Mouse (Mus musculus): ENCODE results near the gene Zcchc7. TPM values are rescaled to one million over a fixed set of nuclear protein-coding genes. Genes with fewer than 3 reads are reported as not detected.

Gene Zcchc7
- polyA plus RNA-seq (2015; fragmentation: Nextera tagmentation; extraction: Ambion mirVana): 31.9 and 36.4 TPM in 2 replicates

- Histone ChIP-seq H3K9me3 (ENCODE audit: control insufficient read depth, low read length) (no peaks in the 10 kb centered on the region), H3K27me3 (ENCODE audit: control insufficient read depth, insufficient read depth, low read length) (no peaks in the 10 kb centered on the region), H3K4me1 (replicated peaks; ENCODE audit: control insufficient read depth, insufficient read depth) (no peaks in the 10 kb centered on the region), H3K4me3 (ENCODE audit: low read depth, low read length) (peak within 1 kb of the TSS; percentile 91), H3K9ac (ENCODE audit: low read length) (peak within 1 kb of the TSS; percentile 93), H3K36me3 (ENCODE audit: control insufficient read depth, insufficient read depth, low read length) (no peaks in the 10 kb centered on the region), H3K27ac (replicated peaks) (peak within 1 kb of the TSS; percentile 97), H3K4me2 (replicated peaks; ENCODE audit: low read depth) (peak within 1 kb of the TSS; percentile 83)
- no peak for DNase-seq (ENCODE audit: low spot score)
- peak; percentile 63 for ATAC-seq (ENCODE audit: low FRiP score, low TSS enrichment)
- TF ChIP-seq CTCF (IDR thresholded peaks at IDR 0.05; ENCODE audit: low read depth) (no peak), EP300 (optimal IDR thresholded peaks at IDR 0.05) (no peak)
- 3% methylated on average over 15 of the region's 15 CpGs for WGBS
Measured at GRCm38 (mm10) chr4:44755553-44756133, at the start of gene Zcchc7. Zcchc7 (plus strand) TSS chr4:44755877.

GRCm38 (mm10) chr4:44705967-44706366, 49.7 kb upstream of the Zcchc7 start:
- Histone ChIP-seq H3K9me3 (ENCODE audit: control insufficient read depth, low read length) (no peaks in the 10 kb centered on the region), H3K4me1 (replicated peaks; ENCODE audit: control insufficient read depth, insufficient read depth) (peaks cover 4% of the 10 kb centered on the region; the same call in 1 of the 2 replicates), H3K4me3 (ENCODE audit: low read depth, low read length) (no peak overlapping the region), H3K9ac (ENCODE audit: low read length) (no peak overlapping the region), H3K27ac (replicated peaks) (no peak overlapping the region), H3K4me2 (replicated peaks; ENCODE audit: low read depth) (no peak overlapping the region), H3K36me3 (ENCODE audit: control insufficient read depth, insufficient read depth, low read length) (no peaks in the 10 kb centered on the region), H3K27me3 (ENCODE audit: control insufficient read depth, insufficient read depth, low read length) (peaks cover 44% of the 10 kb centered on the region)
- ATAC-seq (ENCODE audit: low FRiP score, low TSS enrichment) (no peak), DNase-seq (ENCODE audit: low spot score) (no peak)
- no peak for TF ChIP-seq CTCF (IDR thresholded peaks at IDR 0.05; ENCODE audit: low read depth)
- TF ChIP-seq EP300 (optimal IDR thresholded peaks at IDR 0.05): no peak
- WGBS: 7% methylated on average over 7 of the region's 7 CpGs

GRCm38 (mm10) chr4:44706865-44707264, 48.8 kb upstream of the Zcchc7 start:
- Histone ChIP-seq H3K36me3 (ENCODE audit: control insufficient read depth, insufficient read depth, low read length) (no peaks in the 10 kb centered on the region), H3K27me3 (ENCODE audit: control insufficient read depth, insufficient read depth, low read length) (peaks cover 47% of the 10 kb centered on the region), H3K4me1 (replicated peaks; ENCODE audit: control insufficient read depth, insufficient read depth) (peaks cover 4% of the 10 kb centered on the region; the same call in 1 of the 2 replicates), H3K9me3 (ENCODE audit: control insufficient read depth, low read length) (no peaks in the 10 kb centered on the region), H3K4me3 (ENCODE audit: low read depth, low read length) (no peak overlapping the region), H3K9ac (ENCODE audit: low read length) (no peak overlapping the region), H3K4me2 (replicated peaks; ENCODE audit: low read depth) (no peak overlapping the region), H3K27ac (replicated peaks) (no peak overlapping the region)
- no peak for ATAC-seq (ENCODE audit: low FRiP score, low TSS enrichment)
- WGBS: 14% methylated on average over 1 of the region's 1 CpGs
- no peak for TF ChIP-seq EP300 (optimal IDR thresholded peaks at IDR 0.05)
- TF ChIP-seq CTCF (IDR thresholded peaks at IDR 0.05; ENCODE audit: low read depth): no peak
- no peak for DNase-seq (ENCODE audit: low spot score)

- Histone ChIP-seq H3K27ac (replicated peaks) (no peak overlapping the region), H3K4me3 (ENCODE audit: low read depth, low read length) (no peak overlapping the region), H3K27me3 (ENCODE audit: control insufficient read depth, insufficient read depth, low read length) (peaks cover 54% of the 10 kb centered on the region), H3K9ac (ENCODE audit: low read length) (no peak overlapping the region), H3K4me2 (replicated peaks; ENCODE audit: low read depth) (no peak overlapping the region), H3K9me3 (ENCODE audit: control insufficient read depth, low read length) (no peaks in the 10 kb centered on the region), H3K4me1 (replicated peaks; ENCODE audit: control insufficient read depth, insufficient read depth) (peaks cover 4% of the 10 kb centered on the region; the same call in 1 of the 2 replicates), H3K36me3 (ENCODE audit: control insufficient read depth, insufficient read depth, low read length) (no peaks in the 10 kb centered on the region)
- ATAC-seq (ENCODE audit: low FRiP score, low TSS enrichment) (no peak), DNase-seq (ENCODE audit: low spot score) (no peak)
- TF ChIP-seq CTCF (IDR thresholded peaks at IDR 0.05; ENCODE audit: low read depth) (no peak), EP300 (optimal IDR thresholded peaks at IDR 0.05) (no peak)
- WGBS: 45% methylated on average over 8 of the region's 8 CpGs
Measured at GRCm38 (mm10) chr4:44708311-44708710, 47.4 kb upstream of the Zcchc7 start.

- Histone ChIP-seq H3K36me3 (ENCODE audit: control insufficient read depth, insufficient read depth, low read length) (no peaks in the 10 kb centered on the region), H3K27ac (replicated peaks) (no peak overlapping the region), H3K4me2 (replicated peaks; ENCODE audit: low read depth) (no peak overlapping the region), H3K9me3 (ENCODE audit: control insufficient read depth, low read length) (no peaks in the 10 kb centered on the region), H3K4me3 (ENCODE audit: low read depth, low read length) (no peak overlapping the region), H3K4me1 (replicated peaks; ENCODE audit: control insufficient read depth, insufficient read depth) (no peaks in the 10 kb centered on the region; the same call in 1 of the 2 replicates), H3K27me3 (ENCODE audit: control insufficient read depth, insufficient read depth, low read length) (peaks cover 53% of the 10 kb centered on the region), H3K9ac (ENCODE audit: low read length) (no peak overlapping the region)
- ATAC-seq (ENCODE audit: low FRiP score, low TSS enrichment) (no peak), DNase-seq (ENCODE audit: low spot score) (no peak)
- TF ChIP-seq CTCF (IDR thresholded peaks at IDR 0.05; ENCODE audit: low read depth): no peak
- TF ChIP-seq EP300 (optimal IDR thresholded peaks at IDR 0.05): no peak
Measured at GRCm38 (mm10) chr4:44709091-44709695, 46.5 kb upstream of the Zcchc7 start.

All from stomach, postnatal 0 days (tissue).